Mouse (Mus musculus): ENCODE data around the gene Prkar1a.
A peak's percentile ranks its signal among the peaks of the same experiment; 100 is the strongest.

Prkar1a gene

DNA sequence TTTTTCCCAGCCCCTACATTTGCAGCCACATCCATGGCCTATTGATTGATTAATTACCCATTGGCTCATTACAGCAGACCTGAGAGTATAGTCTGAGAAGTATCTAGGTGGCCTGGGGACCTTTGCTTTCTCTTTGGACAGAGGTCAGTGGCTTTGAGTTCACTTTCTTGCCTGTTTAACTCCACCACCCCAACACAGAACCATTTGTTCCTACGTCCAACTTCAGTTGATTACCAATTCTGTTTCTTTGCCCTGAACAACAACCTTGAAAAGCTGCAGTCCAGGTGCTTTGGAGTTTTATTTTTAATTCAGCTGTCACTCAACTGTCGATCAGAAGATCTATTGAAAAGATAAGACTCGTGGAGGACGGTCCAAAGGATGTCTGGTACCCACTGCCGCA is 60.3 kb downstream of the Prkar1a start:
- DNase-seq: no peak

DNA sequence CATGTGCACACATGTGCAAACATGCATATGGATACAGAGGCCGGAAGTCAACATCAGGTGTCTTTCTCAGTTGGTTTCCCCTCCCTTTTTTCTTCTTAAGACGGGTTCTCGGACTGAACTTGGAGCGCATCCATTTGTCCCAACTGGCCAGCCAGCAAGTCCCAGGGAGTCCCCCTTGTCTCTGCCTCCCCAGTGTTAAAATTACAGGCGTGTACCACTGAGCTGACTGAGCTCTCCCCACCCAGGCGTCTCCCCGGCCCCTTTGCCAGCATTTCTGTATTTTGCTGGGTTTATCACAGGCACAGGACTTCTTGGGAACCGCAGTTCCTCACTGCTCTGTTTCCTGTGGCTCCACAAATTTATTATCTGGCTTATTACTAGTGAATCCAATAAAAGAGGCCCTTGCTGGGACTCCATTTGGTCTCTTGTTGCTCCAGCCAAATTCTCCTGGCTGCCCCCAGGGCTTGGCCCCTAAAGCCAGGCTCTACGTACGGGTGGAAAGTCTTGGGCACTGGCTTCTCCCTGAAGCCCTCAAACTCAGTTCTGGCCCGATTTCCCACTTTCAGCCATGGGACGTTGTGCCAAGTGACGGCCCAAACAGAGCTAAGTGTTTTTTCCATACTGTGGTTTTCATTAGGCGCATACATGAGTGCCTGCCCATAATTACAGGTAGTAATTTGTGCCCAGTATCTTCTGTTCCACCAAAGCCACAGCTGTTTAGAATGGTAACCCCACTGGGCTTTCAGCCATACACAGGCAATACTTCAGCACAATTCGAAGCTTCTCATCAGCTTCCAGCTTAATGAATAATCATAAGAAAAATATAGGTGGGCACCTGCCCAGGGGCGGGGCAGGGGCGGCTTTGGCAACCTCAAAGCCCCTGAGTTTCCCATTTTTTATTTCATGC is 65.4 kb downstream of the Prkar1a start:
- no peak for DNase-seq

DNA sequence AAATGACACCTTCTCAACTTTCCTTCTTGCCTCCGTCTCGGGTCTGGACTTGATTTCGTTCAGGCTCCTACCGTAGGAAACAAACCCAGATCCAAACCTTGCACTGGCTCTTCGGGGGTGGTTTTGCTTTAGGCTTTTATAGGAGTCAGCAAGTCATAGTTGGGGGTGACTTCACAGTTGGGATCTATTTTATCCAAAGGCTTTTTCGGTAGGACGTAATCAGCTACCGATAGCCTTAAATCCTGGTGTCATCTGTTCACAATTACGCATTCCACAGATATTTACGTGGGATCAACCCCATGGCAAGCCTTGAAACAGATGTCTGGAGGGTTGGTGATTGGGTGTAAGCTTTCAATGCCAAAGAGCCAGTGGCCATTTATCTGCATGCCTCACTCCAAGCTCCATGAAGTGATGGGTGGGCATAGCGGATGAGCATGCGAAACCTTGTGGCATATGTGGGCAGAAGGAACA is 66.1 kb downstream of the Prkar1a start:
- DNase-seq: no peak

DNA sequence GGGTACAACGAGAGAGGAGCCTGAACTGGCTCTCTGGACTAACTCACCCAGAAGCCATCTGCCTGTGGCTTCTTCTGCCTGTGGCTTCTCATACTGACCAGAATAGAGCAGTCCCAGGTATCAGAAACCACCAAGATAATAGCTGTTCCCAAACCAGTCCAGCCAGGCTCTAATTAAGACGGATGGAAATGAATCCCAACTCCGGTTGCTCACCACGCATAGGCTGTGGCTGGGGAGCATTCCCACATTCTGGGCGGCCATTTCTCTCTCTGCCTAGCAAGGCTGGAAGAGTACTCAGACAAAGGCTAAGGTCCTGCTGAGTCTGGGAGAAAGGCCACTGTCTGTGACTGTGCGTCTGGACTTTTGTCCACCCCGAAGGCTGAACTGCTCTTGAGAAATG is 67.8 kb downstream of the Prkar1a start:
- DNase-seq: no peak

DNA sequence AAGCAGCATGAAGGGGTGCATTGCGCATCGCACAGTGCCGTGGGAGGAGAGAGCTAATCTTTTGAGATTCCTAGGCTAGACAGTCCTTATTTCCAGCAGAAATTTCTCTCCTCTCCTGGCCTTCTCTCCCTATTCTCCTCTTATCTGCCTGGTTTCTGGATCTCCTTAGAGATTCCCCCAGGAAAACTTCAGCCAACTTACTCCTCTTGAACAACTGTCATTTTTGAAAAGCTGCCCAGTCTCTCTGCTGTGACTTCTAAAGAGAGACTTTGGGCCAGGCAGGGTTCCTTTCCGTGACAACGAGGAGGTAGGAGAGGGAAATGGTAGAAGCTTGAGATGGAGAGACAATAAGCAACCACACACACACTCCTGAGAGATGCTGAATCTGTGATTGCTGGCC is 68.2 kb downstream of the Prkar1a start:
- peak; percentile 42 for DNase-seq

DNA sequence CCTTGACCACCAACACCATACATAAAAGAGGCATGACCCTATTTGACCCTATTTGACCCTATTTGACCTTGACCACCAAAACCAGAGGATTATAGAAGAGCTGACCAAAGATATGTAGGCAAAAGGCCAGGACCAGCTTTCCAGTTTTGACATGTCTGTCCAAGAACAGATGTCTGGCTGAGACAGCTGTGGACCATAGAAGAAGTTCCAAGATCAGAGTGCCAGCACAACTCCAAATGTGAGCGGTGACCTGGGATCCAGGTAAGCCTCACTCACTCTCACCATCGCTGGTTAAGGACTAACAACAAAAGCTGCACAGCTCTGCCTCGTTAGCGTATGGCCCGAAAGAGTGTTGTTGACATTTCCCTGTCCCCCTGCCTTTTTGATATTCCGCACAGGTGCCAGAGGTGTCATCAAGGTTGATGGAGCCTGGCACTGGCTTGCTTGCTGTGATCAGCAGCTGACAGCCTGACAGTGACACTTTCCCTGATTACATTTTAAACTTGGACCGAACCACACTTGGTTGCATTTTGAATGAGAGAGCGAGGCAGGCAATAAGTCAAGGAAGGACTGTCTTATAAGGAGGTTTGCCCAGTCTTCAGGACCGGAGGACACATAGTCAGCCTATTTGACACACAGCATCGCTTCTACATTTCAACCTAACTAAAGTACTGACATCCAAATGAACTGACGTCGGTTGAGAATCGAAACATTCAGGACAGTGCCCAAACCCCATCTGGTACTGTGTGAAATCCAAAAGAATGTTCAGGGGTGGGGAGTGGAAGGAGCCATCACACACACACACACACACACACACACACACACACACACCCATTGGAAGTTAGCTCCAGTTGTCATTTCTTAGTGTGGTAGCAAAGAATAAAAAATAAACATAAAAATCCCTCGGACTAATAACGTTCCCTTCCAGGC is 69.0 kb downstream of the Prkar1a start:
- peak; percentile 28 for DNase-seq

Measured in lung, postnatal 10 days (tissue).